Mouse (Mus musculus): ENCODE results near the gene Irx2. TPM values are rescaled to one million over a fixed set of nuclear protein-coding genes. Genes with fewer than 3 reads are reported as not detected.
A peak's percentile ranks its signal among the peaks of the same experiment; 100 is the strongest.

The Irx2 gene
- polyA plus RNA-seq, 1 experiment from 2014 or later, result 8.0 TPM

DNA sequence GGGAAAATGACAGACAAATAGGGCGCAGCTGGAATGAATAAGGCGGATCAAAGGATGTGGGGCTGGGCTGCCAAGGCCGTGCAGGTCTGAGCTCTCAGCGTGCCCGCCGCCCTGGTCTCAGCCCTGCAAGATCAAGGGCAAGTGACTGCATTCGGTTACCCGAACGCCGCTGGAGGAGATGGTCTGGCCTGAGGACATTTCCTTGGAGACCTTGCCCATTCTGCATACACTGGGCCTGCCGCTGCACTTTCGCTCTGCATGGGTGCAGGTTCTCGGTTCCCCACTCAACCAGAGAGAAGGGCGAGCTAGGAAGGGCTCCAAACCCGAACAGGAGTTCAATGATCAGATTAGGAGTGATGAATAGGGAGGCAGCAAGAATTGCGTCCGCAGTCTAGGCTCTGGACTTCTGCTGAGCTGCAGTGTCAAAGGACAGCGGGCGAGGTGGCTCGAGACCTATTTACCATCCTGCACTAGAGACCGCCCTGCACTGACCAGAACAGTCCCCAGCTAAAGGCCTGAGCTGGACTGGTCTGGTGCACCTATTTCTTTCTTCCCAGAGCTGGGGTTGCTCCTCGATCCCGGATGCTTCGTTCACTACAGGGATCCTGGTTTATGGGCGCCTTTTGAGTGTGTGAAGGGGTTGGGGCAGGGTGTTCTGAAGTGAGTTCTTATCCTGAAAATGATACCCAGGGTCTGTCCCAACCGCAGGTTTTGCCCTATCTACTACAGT is 9.9 kb downstream of the Irx2 start:
- H3K4me2 ChIP-seq, result peak overlapping the region; percentile 64
- no peaks in the 10 kb centered on the region for H3K36me3 ChIP-seq
- H3K9ac ChIP-seq, result no peak overlapping the region
- ATAC-seq (replicated peaks; ENCODE audit: low FRiP score), result no peak
- 3% methylated on average over 26 of the region's 26 CpGs for WGBS
- no peaks in the 10 kb centered on the region for H3K9me3 ChIP-seq (replicated peaks)
- no peak overlapping the region for H3K27ac ChIP-seq
- H3K4me1 ChIP-seq, result peaks cover 13% of the 10 kb centered on the region
- H3K27me3 ChIP-seq, result peaks cover 97% of the 10 kb centered on the region
- peak overlapping the region; percentile 42 for H3K4me3 ChIP-seq (replicated peaks)

DNA sequence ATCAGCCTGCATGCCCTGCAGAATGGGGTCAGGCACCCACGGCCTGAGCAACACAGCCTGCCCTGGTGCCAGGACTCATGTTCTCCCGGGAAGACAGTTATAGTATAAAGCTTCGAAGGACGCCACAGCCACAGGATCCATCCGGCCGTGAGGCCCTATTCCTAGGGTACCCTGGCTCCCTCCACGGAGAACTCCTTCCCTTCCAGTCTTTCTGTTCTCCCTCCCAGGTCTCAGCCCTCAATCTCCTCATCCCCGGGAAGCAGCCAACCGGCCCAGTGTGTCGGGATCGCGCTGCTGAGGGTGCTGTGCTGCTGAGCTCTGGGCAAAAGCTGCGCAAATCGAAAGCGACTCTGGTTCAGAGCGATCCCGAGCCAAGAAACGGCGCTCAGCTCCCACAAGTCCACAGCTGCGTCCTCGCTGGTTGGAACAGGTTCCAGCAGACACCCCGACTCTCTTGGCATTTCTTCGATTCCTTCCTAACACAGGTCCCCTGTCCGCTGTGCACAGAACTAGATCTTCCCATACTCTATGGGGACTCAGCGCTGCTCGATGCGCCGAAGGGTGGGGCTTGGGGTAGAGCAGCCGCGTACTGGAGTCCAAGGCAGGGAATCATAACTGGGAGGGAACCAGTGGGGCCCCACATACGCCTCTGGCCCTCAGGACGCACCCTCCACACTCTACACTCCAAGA is 11.0 kb downstream of the Irx2 start:
- peak; percentile 53; the same call in 1 of the 2 replicates for ATAC-seq (replicated peaks; ENCODE audit: low FRiP score)
- 1% methylated on average over 32 of the region's 32 CpGs for WGBS
- peaks cover 96% of the 10 kb centered on the region for H3K27me3 ChIP-seq
- H3K9me3 ChIP-seq (replicated peaks), result no peaks in the 10 kb centered on the region
- H3K4me1 ChIP-seq, result peaks cover 13% of the 10 kb centered on the region
- H3K36me3 ChIP-seq, result no peaks in the 10 kb centered on the region
- H3K9ac ChIP-seq, result 0 out of 2 replicates have a peak overlapping the region, but pooled peaks have one; percentile 18
- no peak overlapping the region for H3K27ac ChIP-seq
- H3K4me3 ChIP-seq (replicated peaks), result peak overlapping the region; percentile 42
- H3K4me2 ChIP-seq, result peak overlapping the region; percentile 64

DNA sequence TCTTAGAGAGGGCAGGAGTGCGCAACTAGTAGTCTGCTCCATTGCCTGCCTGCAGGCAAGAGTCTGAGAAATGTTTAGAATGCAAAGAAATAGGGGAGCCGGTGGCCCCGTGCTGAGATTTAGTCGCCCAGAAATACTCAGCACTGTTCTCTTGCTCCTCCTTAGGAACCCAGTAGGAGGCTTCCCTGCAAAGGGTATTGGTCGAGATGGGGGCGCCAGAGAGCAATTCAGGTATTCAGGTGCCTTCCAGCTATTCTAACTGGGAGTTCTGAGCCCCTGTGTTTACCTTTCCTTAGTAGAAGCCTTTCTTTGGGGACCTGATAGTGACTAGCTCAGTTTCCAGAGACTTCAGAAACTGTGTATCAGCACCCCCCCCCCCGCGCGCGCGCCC is 11.5 kb downstream of the Irx2 start:
- Histone ChIP-seq H3K27ac (no peak overlapping the region), H3K9ac (0 out of 2 replicates have a peak overlapping the region, but pooled peaks have one; percentile 18), H3K9me3 (replicated peaks) (no peaks in the 10 kb centered on the region), H3K36me3 (no peaks in the 10 kb centered on the region), H3K4me1 (peaks cover 13% of the 10 kb centered on the region), H3K4me3 (replicated peaks) (peak overlapping the region; percentile 42), H3K4me2 (peak overlapping the region; percentile 64), H3K27me3 (peaks cover 96% of the 10 kb centered on the region)
- ATAC-seq (replicated peaks; ENCODE audit: low FRiP score), result no peak
- WGBS, result 4% methylated on average over 11 of the region's 11 CpGs

DNA sequence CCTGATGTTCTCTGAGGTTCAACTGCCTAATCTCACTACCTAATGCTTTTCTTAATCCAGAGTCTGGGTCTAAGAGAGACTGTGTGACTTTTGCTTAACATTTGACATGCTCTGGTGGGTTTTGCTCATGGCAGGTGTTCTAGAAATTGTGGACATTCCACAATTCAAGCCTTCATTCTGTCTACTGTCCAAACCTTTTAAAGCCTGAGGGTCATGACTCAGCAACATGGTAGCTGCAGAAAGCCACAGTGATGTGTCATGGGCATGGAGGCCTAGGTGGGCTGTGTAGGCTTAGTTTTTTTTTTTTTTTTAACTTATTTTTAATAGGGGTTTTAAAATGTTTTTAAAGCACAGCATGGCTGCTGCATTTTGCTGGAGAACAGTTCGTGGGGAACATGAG is 27.8 kb downstream of the Irx2 start:
- Histone ChIP-seq H3K36me3 (no peaks in the 10 kb centered on the region), H3K4me1 (no peaks in the 10 kb centered on the region), H3K27me3 (0 out of 2 replicates have a peak, but pooled peaks cover 6% of the 10 kb centered on the region), H3K27ac (no peak overlapping the region), H3K4me3 (replicated peaks) (no peak overlapping the region), H3K9ac (no peak overlapping the region), H3K9me3 (replicated peaks) (no peaks in the 10 kb centered on the region), H3K4me2 (no peak overlapping the region)
- 52% methylated on average over 1 of the region's 1 CpGs for WGBS
- no peak for ATAC-seq (replicated peaks; ENCODE audit: low FRiP score)

DNA sequence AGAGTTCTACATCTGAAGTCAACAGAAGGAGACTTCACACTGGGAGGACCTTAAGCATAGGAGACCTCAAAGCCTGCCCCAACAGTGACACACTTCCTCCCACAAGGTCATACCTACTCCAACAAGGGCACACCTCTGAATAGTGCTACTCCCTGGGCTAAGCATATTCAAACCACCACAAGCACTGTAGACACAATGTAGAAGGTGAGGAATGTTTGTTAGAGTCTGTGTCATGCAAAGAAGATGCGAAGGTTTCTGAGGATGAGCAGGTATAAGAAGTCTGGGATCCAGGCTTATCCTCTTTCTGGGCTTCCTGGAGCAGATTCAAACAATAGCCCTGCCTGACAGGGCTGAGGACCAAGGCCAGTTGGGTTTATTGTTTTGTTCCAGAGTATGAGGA is 47.2 kb downstream of the Irx2 start:
- H3K27ac ChIP-seq, result no peak overlapping the region
- WGBS, result 84% methylated on average over 1 of the region's 1 CpGs
- H3K36me3 ChIP-seq, result no peaks in the 10 kb centered on the region

More for the DNA sequence above, 47.2 kb downstream of the Irx2 start:
- Histone ChIP-seq H3K4me2 (no peak overlapping the region), H3K27me3 (no peaks in the 10 kb centered on the region), H3K4me3 (replicated peaks) (no peak overlapping the region), H3K4me1 (no peaks in the 10 kb centered on the region), H3K9ac (no peak overlapping the region), H3K9me3 (replicated peaks) (no peaks in the 10 kb centered on the region)
- no peak for ATAC-seq (replicated peaks; ENCODE audit: low FRiP score)
